Comparison of ENCODE assay signal across 20 mouse cellular contexts in genomic region chr3:56380316-56380715, GRCm38 (mm10).
DNase-seq lines count a peak whose midpoint lies in the region; ATAC-seq and TF ChIP-seq lines count a peak whose summit lies in the region.
"Had no signal": no experiment of that assay in that cellular context is flagged by ENCODE, and none has a peak within 500 bp of the region (broad histone marks: within the 10 kb centered on the region; RNA-seq: fewer than 3 reads in every experiment).

No protein-coding gene starts in this region.

- no peak for TF ChIP-seq POLR2A in limb, embryonic 14.5 days (IDR thresholded peaks at IDR 0.05; ENCODE audit: borderline replicate concordance, extremely low read depth, insufficient read depth, insufficient read length)

- H3K4me1 ChIP-seq in kidney, embryonic 16.5 days (ENCODE audit: insufficient read depth, low read length) = no peaks in the 10 kb centered on the region
- H3K4me1 ChIP-seq in limb, embryonic 14.5 days (ENCODE audit: control insufficient read depth, insufficient read depth, low read length) = no peaks in the 10 kb centered on the region
- H3K4me1 ChIP-seq in limb, embryonic 10.5 days = peaks cover 4% of the 10 kb centered on the region; the same call in 1 of the 2 replicates
- H3K4me1 ChIP-seq: embryonic facial prominence, embryonic 13.5 days; heart, embryonic 13.5 days; hindbrain, embryonic 12.5 days had no signal

- no peak overlapping the region for H3K9ac ChIP-seq in kidney, embryonic 16.5 days (replicated peaks; ENCODE audit: low read length)
- no peak overlapping the region for H3K9ac ChIP-seq in limb, embryonic 14.5 days (ENCODE audit: low read depth, low read length, severe bottlenecking)
- H3K9ac ChIP-seq: embryonic facial prominence, embryonic 13.5 days; forebrain, embryonic 13.5 days; forebrain, postnatal 0 days; heart, embryonic 13.5 days; hindbrain, embryonic 12.5 days had no signal

- no peaks in the 10 kb centered on the region for H3K36me3 ChIP-seq in kidney, embryonic 16.5 days (ENCODE audit: insufficient read depth, low read length)
- H3K36me3 ChIP-seq in limb, embryonic 14.5 days (ENCODE audit: control insufficient read depth, insufficient read depth, low read length) = no peaks in the 10 kb centered on the region
- H3K36me3 ChIP-seq in limb, embryonic 10.5 days = no peaks in the 10 kb centered on the region
- H3K36me3 ChIP-seq: embryonic facial prominence, embryonic 13.5 days; heart, embryonic 13.5 days; hindbrain, embryonic 12.5 days had no signal

- no peak overlapping the region for H3K4me2 ChIP-seq in kidney, embryonic 16.5 days (replicated peaks; ENCODE audit: low read depth, low read length)
- H3K4me2 ChIP-seq in limb, embryonic 14.5 days (replicated peaks; ENCODE audit: low read depth, low read length, severe bottlenecking) = no peak overlapping the region
- H3K4me2 ChIP-seq: embryonic facial prominence, embryonic 13.5 days; forebrain, embryonic 13.5 days; heart, embryonic 13.5 days; hindbrain, embryonic 12.5 days had no signal

- no peak overlapping the region for H3K27ac ChIP-seq in kidney, embryonic 16.5 days (ENCODE audit: low read length)
- no peak overlapping the region for H3K27ac ChIP-seq in limb, embryonic 14.5 days (replicated peaks; ENCODE audit: low read depth, low read length)
- no peak overlapping the region for H3K27ac ChIP-seq in limb, embryonic 10.5 days
- H3K27ac ChIP-seq: embryonic facial prominence, embryonic 13.5 days; forebrain, embryonic 13.5 days; heart, embryonic 13.5 days; hindbrain, embryonic 12.5 days had no signal

- no peak overlapping the region for H3K4me3 ChIP-seq in kidney, embryonic 16.5 days (ENCODE audit: low read length)
- H3K4me3 ChIP-seq in limb, embryonic 14.5 days (replicated peaks; ENCODE audit: low read length) = no peak overlapping the region
- H3K4me3 ChIP-seq in limb, embryonic 10.5 days = no peak overlapping the region
- H3K4me3 ChIP-seq: embryonic facial prominence, embryonic 13.5 days; forebrain, embryonic 13.5 days; heart, embryonic 13.5 days; hindbrain, embryonic 12.5 days had no signal

- H3K27me3 ChIP-seq in kidney, embryonic 16.5 days (ENCODE audit: insufficient read depth, low read length) = no peaks in the 10 kb centered on the region
- no peaks in the 10 kb centered on the region for H3K27me3 ChIP-seq in limb, embryonic 14.5 days (ENCODE audit: control insufficient read depth, insufficient read depth, low read length)
- no peaks in the 10 kb centered on the region for H3K27me3 ChIP-seq in limb, embryonic 10.5 days (ENCODE audit: low read depth, poor library complexity, severe bottlenecking)
- H3K27me3 ChIP-seq: CH12.LX; embryonic facial prominence, embryonic 13.5 days; forebrain, embryonic 13.5 days; heart, embryonic 13.5 days; hindbrain, embryonic 12.5 days had no signal

- ATAC-seq in kidney, embryonic 16.5 days (ENCODE audit: low FRiP score, low TSS enrichment) = 0 out of 2 replicates have a peak, but pooled peaks have one; percentile 39
- no peak for ATAC-seq in limb, embryonic 14.5 days (ENCODE audit: low FRiP score, low read depth)
- ATAC-seq: hindbrain, embryonic 16.5 days had no signal

- H3K9me3 ChIP-seq in kidney, embryonic 16.5 days (ENCODE audit: low read length) = no peaks in the 10 kb centered on the region
- H3K9me3 ChIP-seq in limb, embryonic 14.5 days (ENCODE audit: control insufficient read depth, low read length) = no peaks in the 10 kb centered on the region
- H3K9me3 ChIP-seq in limb, embryonic 10.5 days (replicated peaks) = no peaks in the 10 kb centered on the region
- H3K9me3 ChIP-seq: embryonic facial prominence, embryonic 13.5 days; heart, embryonic 13.5 days; hindbrain, embryonic 12.5 days had no signal

- no peak for DNase-seq in kidney, adult 18-20 months
- DNase-seq in limb, embryonic 14.5 days (ENCODE audit: low spot score) = peak; percentile 22
- no peak for DNase-seq in limb, embryonic 10.5 days (ENCODE audit: low spot score)
- DNase-seq in 3T3-L1 (ENCODE audit: low read depth, low spot score) (peak; percentile 71), R1 (ENCODE audit: low read depth, low spot score) (peak; percentile 14)
- DNase-seq in thymus, postnatal 10 days (ENCODE audit: low spot score in 2 of 2) = no peak
- DNase-seq: adrenal gland, postnatal 10 days; cerebellum, adult 11 months; cerebellum, adult 8-10 months; cerebellum, postnatal 14 days; forebrain, postnatal 0 days; gastrocnemius, postnatal 25 days; heart, postnatal 4 days had no signal

Comparison
In these comparisons a context has a peak if more than half of its experiments do, and no peak if none do; other contexts are left out.
1. DNase-seq: peak in limb, embryonic 14.5 days (single experiment), 3T3-L1 (single experiment) and R1 (single experiment); none in kidney, adult 18-20 months (single experiment), limb, embryonic 10.5 days (single experiment) and thymus, postnatal 10 days (0 of 2).